Mouse (Mus musculus): ENCODE data around the gene Sptssb.

Gene Sptssb

DNA sequence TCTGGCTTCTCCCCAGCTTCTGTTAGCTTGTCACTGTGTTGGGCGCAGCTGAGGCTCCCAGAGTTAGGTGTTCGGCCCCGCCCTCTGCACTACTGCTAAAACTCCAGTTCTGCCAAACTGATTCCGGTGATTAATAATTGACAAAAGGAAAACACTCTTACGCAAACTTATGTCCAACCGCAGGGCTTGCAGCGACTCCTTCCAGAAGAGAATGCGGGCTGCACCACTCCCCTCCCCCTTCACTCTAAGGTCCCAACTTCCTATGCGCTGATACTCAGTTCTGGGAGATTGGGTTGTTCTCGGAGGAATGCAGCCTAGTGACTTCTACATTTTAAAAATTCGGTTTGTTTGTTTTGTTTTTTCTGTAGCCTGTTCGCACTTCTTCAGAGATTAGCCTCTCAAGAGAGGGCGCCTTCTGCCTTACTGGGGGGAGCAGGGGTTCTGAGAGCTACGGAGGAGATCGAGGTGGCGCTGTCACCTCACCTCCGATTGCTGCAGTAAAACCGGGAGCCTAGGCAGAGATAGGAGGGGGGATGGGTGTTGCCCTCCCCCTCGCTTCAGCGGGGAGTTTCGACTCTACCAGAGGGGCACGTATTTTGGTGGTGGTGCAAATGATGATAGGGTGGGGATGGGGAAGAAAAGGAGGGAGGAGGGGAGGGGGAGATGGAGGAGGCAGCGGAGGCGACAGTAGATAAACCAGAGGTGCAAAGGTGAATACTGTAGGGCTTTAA, at the start of gene Sptssb:
Sptssb (minus strand) TSS at position 83 of the 731 bp plus-strand sequence.
- no peak for DNase-seq (ENCODE audit: low read depth)

DNA sequence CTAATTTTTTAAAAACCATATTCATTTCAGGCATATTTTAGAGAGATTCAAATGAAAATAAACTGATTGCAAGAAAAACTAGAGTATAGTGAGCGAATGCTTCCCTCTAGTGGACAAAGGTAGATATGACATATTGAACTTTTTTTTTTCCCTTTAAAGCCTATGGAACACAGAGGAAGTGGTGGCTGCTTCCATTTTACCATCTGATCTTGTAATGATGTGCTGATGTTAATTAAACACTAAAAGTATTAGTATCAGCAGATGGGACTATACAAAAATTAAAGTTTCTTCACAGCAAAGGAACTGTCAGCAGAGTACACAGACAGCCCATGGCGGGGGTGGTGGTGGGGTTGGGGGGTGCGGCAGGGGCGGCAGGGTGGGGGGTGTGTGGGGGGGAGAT, 48.3 kb upstream of the Sptssb start:
- peak; percentile 11 for DNase-seq (ENCODE audit: low read depth)

DNA sequence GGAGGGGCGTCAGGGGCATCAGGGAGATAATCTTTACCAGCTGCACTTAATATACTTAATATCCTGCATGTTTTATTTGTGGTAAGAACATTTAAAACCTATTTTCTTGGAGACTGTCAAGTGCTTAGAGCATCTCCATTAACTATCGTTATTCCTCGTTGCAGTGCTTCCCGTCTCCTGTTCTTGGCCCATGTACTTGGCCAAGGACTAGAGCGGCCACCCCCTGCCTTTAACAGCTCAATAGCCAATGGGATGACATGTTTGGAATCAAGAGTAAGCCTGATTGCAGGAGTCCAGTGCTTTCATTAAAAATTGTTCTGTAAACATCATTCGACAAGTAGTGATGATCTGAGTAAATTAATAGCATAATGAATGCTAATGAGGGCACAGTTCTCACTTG, 47.8 kb upstream of the Sptssb start:
- DNase-seq (ENCODE audit: low read depth) = no peak

GRCm38 (mm10) chr3:69902787-69903477, 43.2 kb upstream of the Sptssb start:
- no peak for DNase-seq (ENCODE audit: low read depth)

DNA sequence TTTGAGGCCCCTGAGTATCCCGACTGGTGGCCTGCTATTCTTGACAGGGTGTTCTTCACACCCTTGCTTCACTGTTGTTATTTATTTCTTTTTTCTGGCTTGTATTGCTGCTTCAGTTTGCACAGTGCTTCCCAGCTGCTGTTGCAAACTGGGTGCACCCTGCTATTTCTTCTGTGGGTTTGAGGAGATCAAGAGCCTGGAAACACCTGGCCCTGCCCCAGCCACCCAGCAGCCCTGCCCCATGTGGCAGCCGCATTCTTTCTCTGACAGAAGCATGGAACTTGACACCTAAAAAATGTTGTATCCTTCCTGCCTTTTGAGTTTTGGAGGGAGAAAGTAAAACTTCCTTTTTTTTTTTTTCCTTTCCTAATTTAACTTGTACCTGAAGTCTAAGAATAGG, 42.6 kb upstream of the Sptssb start:
- DNase-seq (ENCODE audit: low read depth) = no peak

- DNase-seq (ENCODE audit: low read depth) = no peak
These were observed 42.2 kb upstream of the Sptssb start for GRCm38 (mm10) chr3:69901874-69902381.

DNA sequence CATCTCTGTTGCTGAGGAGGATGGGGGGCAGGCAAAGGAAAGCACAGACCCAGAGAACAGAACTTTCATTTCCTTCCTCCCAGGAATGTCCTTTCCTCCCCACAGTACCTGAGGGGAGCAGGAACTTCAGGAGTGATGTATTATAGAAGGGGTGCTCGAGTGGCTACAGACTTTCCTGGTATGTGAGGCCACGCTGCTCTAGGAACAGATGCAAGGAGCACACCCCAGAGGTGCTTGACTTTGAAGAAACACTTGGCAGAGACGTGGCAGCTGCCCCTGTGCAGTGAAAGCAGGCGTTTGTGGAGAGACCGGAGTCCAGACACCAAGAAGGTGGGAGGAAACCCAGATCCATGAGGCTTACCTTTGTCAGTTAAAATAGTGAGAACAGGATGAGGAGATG, 40.6 kb upstream of the Sptssb start:
- no peak for DNase-seq (ENCODE audit: low read depth)

- DNase-seq (ENCODE audit: low read depth) = no peak
These were observed 38.3 kb upstream of the Sptssb start for GRCm38 (mm10) chr3:69897917-69898594.

- no peak for DNase-seq (ENCODE audit: low read depth)
These were observed 35.8 kb upstream of the Sptssb start for GRCm38 (mm10) chr3:69895516-69895915.

GRCm38 (mm10) chr3:69892187-69893094, 32.7 kb upstream of the Sptssb start:
- no peak for DNase-seq (ENCODE audit: low read depth)

GRCm38 (mm10) chr3:69885866-69886265, 26.1 kb upstream of the Sptssb start:
- no peak for DNase-seq (ENCODE audit: low read depth)

DNA sequence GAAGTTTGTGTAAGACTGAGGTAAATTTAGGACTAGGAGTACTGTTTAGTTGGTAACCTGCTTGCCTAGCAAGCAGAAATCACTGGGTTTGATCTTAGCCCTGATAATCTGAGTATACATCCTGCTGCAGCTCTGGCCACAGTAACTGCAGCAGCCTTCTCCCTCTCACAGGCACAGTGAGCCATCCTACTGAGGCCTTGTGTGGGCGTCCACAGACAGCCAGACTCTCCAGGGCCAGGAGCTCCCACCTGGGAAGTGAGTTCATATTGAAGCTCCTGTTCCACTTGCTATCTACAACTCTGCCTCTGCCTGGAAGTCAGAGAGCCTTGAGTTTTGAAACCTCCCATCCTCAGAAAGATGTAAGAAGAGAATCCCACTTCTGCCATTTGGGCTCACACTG, 24.0 kb upstream of the Sptssb start:
- DNase-seq (ENCODE audit: low read depth) = no peak

DNA sequence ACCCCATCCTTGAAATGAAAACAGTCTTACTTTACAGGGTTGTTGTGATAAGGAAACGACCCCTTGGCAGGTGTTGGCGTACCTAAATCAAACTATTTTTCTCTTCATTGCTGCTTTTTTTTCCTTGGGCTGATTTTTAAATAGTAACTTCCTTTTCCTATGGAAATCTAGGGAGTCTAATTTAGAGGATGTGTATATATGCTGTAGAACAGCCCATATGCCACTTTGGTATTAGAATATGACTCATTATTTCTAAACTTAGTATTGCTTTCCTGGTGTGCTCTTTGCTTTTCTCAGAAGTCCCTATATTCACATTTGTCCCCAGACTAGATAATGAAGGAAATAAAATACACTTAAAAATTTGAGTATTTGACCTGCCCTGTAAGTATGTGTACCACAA, 17.8 kb upstream of the Sptssb start:
- no peak for DNase-seq (ENCODE audit: low read depth)

DNA sequence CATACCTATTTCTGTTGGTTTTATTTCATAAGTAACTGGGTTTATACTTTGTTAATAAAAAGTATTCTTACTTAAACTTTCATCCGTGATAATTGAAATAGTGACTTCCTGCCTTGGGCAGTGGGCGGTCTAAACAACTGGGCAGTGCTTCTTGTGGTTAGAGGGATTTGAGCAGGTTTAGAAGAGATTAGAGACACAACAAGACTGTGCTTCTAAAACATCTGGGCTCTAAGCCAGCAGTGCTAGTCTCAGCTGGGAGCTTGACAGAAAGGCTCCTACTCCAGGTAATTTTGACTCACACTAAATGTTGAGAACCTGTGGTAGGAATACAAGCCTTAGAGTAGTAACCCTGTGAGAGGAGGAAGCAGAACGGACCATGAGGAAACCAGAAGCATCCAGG, 15.0 kb upstream of the Sptssb start:
- DNase-seq (ENCODE audit: low read depth) = no peak

- no peak for DNase-seq (ENCODE audit: low read depth)
These were observed 13.1 kb upstream of the Sptssb start for GRCm38 (mm10) chr3:69872661-69873327.

- DNase-seq (ENCODE audit: low read depth) = no peak
These were observed 11.4 kb upstream of the Sptssb start for GRCm38 (mm10) chr3:69871174-69871573.

- DNase-seq (ENCODE audit: low read depth) = no peak
These were observed 10.0 kb upstream of the Sptssb start for GRCm38 (mm10) chr3:69869702-69870101.

DNA sequence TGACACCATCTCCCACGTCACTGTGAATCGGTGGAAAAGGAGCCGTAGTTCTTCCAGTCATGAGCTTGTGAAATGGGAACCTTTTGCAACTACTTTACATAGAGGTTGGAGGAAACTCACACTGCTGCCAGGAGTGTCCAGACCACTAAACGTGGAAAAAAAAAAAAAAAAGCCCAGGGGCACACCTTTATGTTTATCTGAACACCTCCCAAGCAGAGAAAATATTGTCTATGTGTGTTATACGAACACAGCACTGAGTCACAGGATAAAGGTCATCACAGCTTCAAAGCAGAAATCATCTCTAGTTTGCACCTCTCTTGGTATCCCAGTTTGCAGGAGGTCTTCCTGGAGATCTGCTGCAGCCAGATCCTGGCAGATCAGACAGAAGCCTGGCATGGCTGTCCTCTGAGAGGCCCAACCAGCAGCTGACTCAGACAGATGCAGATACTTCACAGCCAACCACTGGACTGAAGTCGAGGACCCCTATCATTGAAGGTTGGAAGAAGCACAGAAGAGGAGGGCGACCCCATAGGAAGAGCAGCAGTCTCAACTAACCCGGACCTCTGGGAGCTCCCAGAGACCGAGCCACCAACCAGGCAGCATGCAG, 2.2 kb upstream of the Sptssb start:
- no peak for DNase-seq (ENCODE audit: low read depth)

DNA sequence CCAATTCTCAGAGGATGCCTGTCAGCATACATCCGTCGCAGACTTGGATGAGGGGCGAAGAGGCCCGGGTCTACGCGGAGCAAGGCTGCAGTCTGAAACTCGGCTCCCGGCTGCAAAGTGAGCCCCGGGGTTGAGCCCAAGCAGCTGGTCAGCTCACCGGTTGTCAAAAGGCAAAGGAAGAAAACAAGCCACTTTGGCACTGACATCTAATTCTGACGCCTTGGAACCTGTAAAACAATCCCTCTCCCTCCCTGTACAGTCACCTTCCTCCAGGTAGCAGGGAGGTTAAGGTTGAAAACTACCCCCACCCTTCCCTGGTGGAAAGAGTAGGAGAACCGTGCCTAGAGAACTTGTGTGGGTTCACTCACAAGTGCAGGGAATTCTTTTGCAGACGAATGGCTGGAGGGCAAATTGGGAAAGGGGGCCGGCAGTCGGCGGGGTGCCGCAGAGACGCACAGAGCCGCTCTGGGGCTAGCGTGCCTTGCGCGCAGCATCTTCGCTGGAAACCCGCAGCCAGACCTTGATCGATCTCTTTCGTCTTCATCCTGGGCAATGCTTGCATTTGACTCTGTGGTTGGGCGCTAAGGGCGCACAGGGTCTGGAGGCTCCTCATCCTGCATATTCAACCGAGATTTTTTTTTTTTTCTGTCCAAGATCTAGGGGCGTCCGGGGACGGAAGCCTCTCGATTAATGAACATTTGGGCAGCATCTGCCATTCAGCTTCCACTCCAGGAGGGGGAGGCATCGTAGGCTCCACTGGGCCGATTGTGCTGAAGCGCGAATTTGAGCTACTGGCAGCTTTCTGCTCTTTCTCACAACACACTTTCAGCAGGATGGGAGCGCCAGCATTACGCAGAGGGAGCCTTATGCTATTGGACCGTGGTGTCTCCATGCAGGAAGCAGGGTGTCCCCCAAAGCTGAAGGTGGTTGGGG, 1.1 kb upstream of the Sptssb start:
- no peak for DNase-seq (ENCODE audit: low read depth)

DNA sequence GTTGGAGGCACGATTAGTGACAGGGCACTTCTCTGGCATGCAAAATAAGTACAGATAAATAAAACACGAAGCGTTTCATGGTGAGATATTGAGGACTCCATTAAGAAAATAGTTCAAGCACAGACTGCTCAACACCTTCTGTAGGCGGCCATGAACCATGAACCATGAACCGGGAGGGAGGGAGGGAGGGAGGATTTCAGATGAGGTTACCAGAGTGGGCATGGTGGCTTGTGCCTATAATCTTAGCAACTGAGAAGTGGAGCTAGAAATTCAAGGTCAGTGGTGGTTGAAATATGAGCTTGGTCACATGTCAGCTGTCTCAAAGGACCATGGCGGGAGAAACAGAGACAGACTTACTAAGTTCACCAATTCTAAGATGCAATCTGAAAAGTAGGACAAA, 20.3 kb downstream of the Sptssb start:
- DNase-seq (ENCODE audit: low read depth) = no peak
